In genomic region chr17:37250544-37250943, GRCm38 (mm10) we compare ENCODE assay signal across 11 mouse cellular contexts. TPM values are rescaled to one million over a fixed set of nuclear protein-coding genes. Genes with fewer than 3 reads are reported as not detected.
DNase-seq lines count a peak whose midpoint lies in the region; ATAC-seq and TF ChIP-seq lines count a peak whose summit lies in the region.
"Had no signal": no experiment of that assay in that cellular context is flagged by ENCODE, and none has a peak within 500 bp of the region (broad histone marks: within the 10 kb centered on the region; RNA-seq: fewer than 3 reads in every experiment).

No protein-coding gene starts in this region.

- peak; percentile 31 for TF ChIP-seq RAD21 in MEL (IDR thresholded peaks at IDR 0.05; ENCODE audit: low read depth, low read length)

- no peak overlapping the region for H3K9ac ChIP-seq in hindbrain, postnatal 0 days (replicated peaks; ENCODE audit: low read length)
- no peak overlapping the region for H3K9ac ChIP-seq in hindbrain, embryonic 16.5 days (ENCODE audit: low read depth, low read length)
- H3K9ac ChIP-seq in MEL (ENCODE audit: control insufficient read depth, low read depth, low read length, poor library complexity, severe bottlenecking) = no peak overlapping the region

- H3K36me3 ChIP-seq in hindbrain, postnatal 0 days (ENCODE audit: insufficient read depth, low read length) = no peaks in the 10 kb centered on the region
- H3K36me3 ChIP-seq in hindbrain, embryonic 16.5 days (ENCODE audit: control insufficient read depth, insufficient read depth, low read length) = no peaks in the 10 kb centered on the region
- H3K36me3 ChIP-seq in MEL (ENCODE audit: control insufficient read depth in 1 of 2, insufficient read depth in 2 of 2, low read length in 2 of 2) = no peaks in the 10 kb centered on the region

- no peaks in the 10 kb centered on the region for H3K9me3 ChIP-seq in hindbrain, postnatal 0 days (ENCODE audit: low read length)
- H3K9me3 ChIP-seq in hindbrain, embryonic 16.5 days (ENCODE audit: control insufficient read depth, low read length) = no peaks in the 10 kb centered on the region
- H3K9me3 ChIP-seq in MEL (replicated peaks; ENCODE audit: insufficient read depth, low read length) = no peaks in the 10 kb centered on the region

- TF ChIP-seq POLR2A in MEL (IDR thresholded peaks at IDR 0.05; ENCODE audit: control insufficient read depth in 1 of 2, insufficient read depth in 1 of 2, low read depth in 1 of 2, low read length in 2 of 2, poor library complexity in 1 of 2) = no peak

- H3K4me2 ChIP-seq in hindbrain, postnatal 0 days (ENCODE audit: low read depth, low read length) = no peak overlapping the region
- H3K4me2 ChIP-seq in hindbrain, embryonic 16.5 days (ENCODE audit: low read length) = no peak overlapping the region

- ATAC-seq in hindbrain, postnatal 0 days = no peak
- ATAC-seq in hindbrain, embryonic 16.5 days = no peak
- peak; percentile 44 for ATAC-seq in inflammation-experienced regulatory T-cells, adult 6 months

- no peak for TF ChIP-seq EP300 in MEL (IDR thresholded peaks at IDR 0.05; ENCODE audit: low read depth in 1 of 2, low read length in 2 of 2)

- no peak overlapping the region for H3K27ac ChIP-seq in hindbrain, postnatal 0 days
- no peak overlapping the region for H3K27ac ChIP-seq in hindbrain, embryonic 16.5 days (ENCODE audit: low read depth, low read length)
- H3K27ac ChIP-seq in MEL (ENCODE audit: control insufficient read depth, low read depth, low read length) = no peak overlapping the region
- H3K27ac ChIP-seq: macrophage had no signal

- 21% methylated on average over 1 of the region's 1 CpGs for WGBS in hindbrain, postnatal 0 days
- WGBS in hindbrain, embryonic 16.5 days = 22% methylated on average over 1 of the region's 1 CpGs

- no peak overlapping the region for H3K4me3 ChIP-seq in hindbrain, postnatal 0 days (ENCODE audit: low read length)
- no peak overlapping the region for H3K4me3 ChIP-seq in hindbrain, embryonic 16.5 days (ENCODE audit: low read length)
- no peak overlapping the region for H3K4me3 ChIP-seq in MEL (ENCODE audit: control insufficient read depth in 1 of 2, insufficient read depth in 1 of 2, low read depth in 2 of 2, low read length in 2 of 2)

- no peaks in the 10 kb centered on the region for H3K79me2 ChIP-seq in MEL (ENCODE audit: control insufficient read depth, insufficient read depth, low read length, poor library complexity)

- TF ChIP-seq CTCF in hindbrain, postnatal 0 days (IDR thresholded peaks at IDR 0.05; ENCODE audit: low read depth) = peak; percentile 46
- peak; percentile 14 to 60 (median 50); a peak in 4 of 6 replicates for TF ChIP-seq CTCF in MEL (IDR thresholded peaks at IDR 0.05 in 2 of 3, conservative IDR thresholded peaks at IDR 0.05 in 1 of 3; ENCODE audit: control insufficient read depth in 1 of 3, insufficient read depth in 1 of 3, low read depth in 2 of 3, low read length in 3 of 3, poor library complexity in 1 of 3, severe bottlenecking in 1 of 3)

- H3K4me1 ChIP-seq in hindbrain, postnatal 0 days (ENCODE audit: insufficient read depth, low read length) = no peaks in the 10 kb centered on the region
- H3K4me1 ChIP-seq in hindbrain, embryonic 16.5 days (ENCODE audit: control insufficient read depth, insufficient read depth, low read depth, low read length) = no peaks in the 10 kb centered on the region
- H3K4me1 ChIP-seq in MEL (ENCODE audit: control insufficient read depth in 1 of 2, insufficient read depth in 2 of 2, low read length in 2 of 2) = peaks cover 0 to 3% of the 10 kb centered on the region in 2 experiments; a peak in 1 of 4 replicates

- no peak for DNase-seq in hindbrain, postnatal 0 days (ENCODE audit: low spot score)
- DNase-seq in 3T3-L1 (ENCODE audit: low read depth, low spot score) (peak; percentile 59), MEL (ENCODE audit: low read depth, low spot score) (peak; percentile 37)
- peak; percentile 29 for DNase-seq in thymus, postnatal 25 days
- DNase-seq in gastrocnemius, postnatal 4 days (ENCODE audit: low spot score in 2 of 2) = no peak
- no peak for DNase-seq in right cerebral cortex, postnatal 25 days

- H3K27me3 ChIP-seq in hindbrain, postnatal 0 days (ENCODE audit: insufficient read depth, low read length) = no peaks in the 10 kb centered on the region
- H3K27me3 ChIP-seq in hindbrain, embryonic 16.5 days (replicated peaks; ENCODE audit: control insufficient read depth, insufficient read depth, low read length) = no peaks in the 10 kb centered on the region
- no peaks in the 10 kb centered on the region; a peak in 1 of 4 replicates for H3K27me3 ChIP-seq in MEL (ENCODE audit: control insufficient read depth in 1 of 2, insufficient read depth in 2 of 2, low read length in 2 of 2)

TF ChIP-seq in MEL, 35 proteins besides CTCF, POLR2A, EP300 and RAD21:
- TF ChIP-seq ZNF384 (IDR thresholded peaks at IDR 0.05; ENCODE audit: low read depth, low read length) = no peak
- peak; percentile 49 for TF ChIP-seq SMC3 (IDR thresholded peaks at IDR 0.05; ENCODE audit: low read depth, low read length)

RNA-seq across cellular contexts. Expression of gene Olfr98, which starts 13.0 kb away (rescaled TPM):
- total RNA-seq in hindbrain, postnatal 0 days (2014; rRNA removed) = not detected in 2 replicates
- polyA plus RNA-seq in hindbrain, postnatal 0 days (2015; fragmentation: Nextera tagmentation; extraction: Ambion mirVana) = not detected in 2 replicates
- polyA plus RNA-seq in hindbrain, embryonic 16.5 days (2015; fragmentation: Nextera tagmentation; extraction: Ambion mirVana) = not detected in 2 replicates
- not detected in 2 replicates for total RNA-seq in MEL (2012; rRNA removed)
- not detected for polyA plus RNA-seq in MEL (2012; ENCODE audit: insufficient read depth in 1 of 2, insufficient read length in 2 of 2, low read depth in 1 of 2, low replicate concordance in 2 of 2, missing spikeins in 1 of 2)
- 1 to 10 TPM in 1 of 3 experiments, under 1 TPM in 2; 0.78 to 5.2 (median 0.99) TPM for polyA plus RNA-seq in inflammation-experienced regulatory T-cells, adult 6 months (2017; shearing (Covaris generic))
- total RNA-seq in gastrocnemius, postnatal 4 days (2021) = not detected
- polyA plus RNA-seq: heart, embryonic 16.5 days; macrophage; testis, adult 2 months had no signal

RNA-seq across cellular contexts. Expression of gene Olfr97, which starts 13.4 kb away (rescaled TPM):
- total RNA-seq in hindbrain, postnatal 0 days (2014; rRNA removed) = not detected in 2 replicates
- not detected in 2 replicates for polyA plus RNA-seq in hindbrain, postnatal 0 days (2015; fragmentation: Nextera tagmentation; extraction: Ambion mirVana)
- not detected in 2 replicates for polyA plus RNA-seq in hindbrain, embryonic 16.5 days (2015; fragmentation: Nextera tagmentation; extraction: Ambion mirVana)
- not detected in 2 replicates for total RNA-seq in MEL (2012; rRNA removed)
- polyA plus RNA-seq in MEL (2012; ENCODE audit: insufficient read depth in 1 of 2, insufficient read length in 2 of 2, low read depth in 1 of 2, low replicate concordance in 2 of 2, missing spikeins in 1 of 2) = not detected
- polyA plus RNA-seq in inflammation-experienced regulatory T-cells, adult 6 months (2017; shearing (Covaris generic)) = not detected
- total RNA-seq in gastrocnemius, postnatal 4 days (2021) = not detected
- polyA plus RNA-seq: heart, embryonic 16.5 days; macrophage; testis, adult 2 months had no signal

RNA-seq across cellular contexts. Expression of gene H2-M3, which starts 19.5 kb away (rescaled TPM):
- total RNA-seq in hindbrain, postnatal 0 days (2014; rRNA removed) = 0.63 and 2.5 TPM in 2 replicates
- polyA plus RNA-seq in hindbrain, postnatal 0 days (2015; fragmentation: Nextera tagmentation; extraction: Ambion mirVana) = 1.9 and 2.7 TPM in 2 replicates
- 1.5 and 1.6 TPM in 2 replicates for polyA plus RNA-seq in hindbrain, embryonic 16.5 days (2015; fragmentation: Nextera tagmentation; extraction: Ambion mirVana)
- total RNA-seq in MEL (2012; rRNA removed) = 4.6 and 4.7 TPM in 2 replicates
- 1 to 10 TPM in 1 of 2 experiments, not detected in 1; 1.1 TPM for polyA plus RNA-seq in MEL (2012; ENCODE audit: insufficient read depth in 1 of 2, insufficient read length in 2 of 2, low read depth in 1 of 2, low replicate concordance in 2 of 2, missing spikeins in 1 of 2)
- polyA plus RNA-seq in inflammation-experienced regulatory T-cells, adult 6 months (2017; shearing (Covaris generic)) = 100 to 1,000 TPM; 125 to 156 (median 125) TPM
- 1 to 10 TPM; 1.6 to 2.1 TPM for total RNA-seq in gastrocnemius, postnatal 4 days (2021)

RNA-seq across cellular contexts. Expression of gene Olfr96, which starts 30.6 kb away (rescaled TPM):
- not detected in 2 replicates for total RNA-seq in hindbrain, postnatal 0 days (2014; rRNA removed)
- not detected in 2 replicates for polyA plus RNA-seq in hindbrain, postnatal 0 days (2015; fragmentation: Nextera tagmentation; extraction: Ambion mirVana)
- polyA plus RNA-seq in hindbrain, embryonic 16.5 days (2015; fragmentation: Nextera tagmentation; extraction: Ambion mirVana) = not detected in 2 replicates
- not detected in 2 replicates for total RNA-seq in MEL (2012; rRNA removed)
- polyA plus RNA-seq in MEL (2012; ENCODE audit: insufficient read depth in 1 of 2, insufficient read length in 2 of 2, low read depth in 1 of 2, low replicate concordance in 2 of 2, missing spikeins in 1 of 2) = not detected
- not detected for polyA plus RNA-seq in inflammation-experienced regulatory T-cells, adult 6 months (2017; shearing (Covaris generic))
- not detected for total RNA-seq in gastrocnemius, postnatal 4 days (2021)
- polyA plus RNA-seq: heart, embryonic 16.5 days; macrophage; testis, adult 2 months had no signal

RNA-seq across cellular contexts. Expression of gene Olfr99, which starts 32.7 kb away (rescaled TPM):
- not detected in 2 replicates for total RNA-seq in hindbrain, postnatal 0 days (2014; rRNA removed)
- not detected in 2 replicates for polyA plus RNA-seq in hindbrain, postnatal 0 days (2015; fragmentation: Nextera tagmentation; extraction: Ambion mirVana)
- polyA plus RNA-seq in hindbrain, embryonic 16.5 days (2015; fragmentation: Nextera tagmentation; extraction: Ambion mirVana) = not detected in 2 replicates
- total RNA-seq in MEL (2012; rRNA removed) = not detected in 2 replicates
- not detected for polyA plus RNA-seq in MEL (2012; ENCODE audit: insufficient read depth in 1 of 2, insufficient read length in 2 of 2, low read depth in 1 of 2, low replicate concordance in 2 of 2, missing spikeins in 1 of 2)
- 1 to 10 TPM; 2.7 to 7.2 (median 5.0) TPM for polyA plus RNA-seq in inflammation-experienced regulatory T-cells, adult 6 months (2017; shearing (Covaris generic))
- total RNA-seq in gastrocnemius, postnatal 4 days (2021) = not detected
- polyA plus RNA-seq: heart, embryonic 16.5 days; macrophage; testis, adult 2 months had no signal

Comparison
In these comparisons a context has a peak if more than half of its experiments do, and no peak if none do; other contexts are left out.
1. DNase-seq: peak in 3T3-L1 (single experiment), MEL (single experiment) and thymus, postnatal 25 days (single experiment); none in hindbrain, postnatal 0 days (single experiment), gastrocnemius, postnatal 4 days (0 of 2) and right cerebral cortex, postnatal 25 days (single experiment).